Mouse (Mus musculus) G1E (cell line): ENCODE measurements at regions not wholly inside any gene's neighbourhood (a gene's known extent, or its start where the extent isn't known, plus 50 kb on each side); places are given as distances from the start of the nearest gene placed in this dataset.

ENCODE experiments used
- ATAC-seq: 2 replicates; pipeline ENCODE4 v1.8.0; 2016; ENCODE audit warnings: mild to moderate bottlenecking; ENCODE audit not compliant: insufficient number of reproducible peaks, poor library complexity, low FRiP score, severe bottlenecking; ENCODE audit errors: extremely low read depth
- DNase-seq: peaks from one replicate; pipeline ENCODE4 v3.0.0; 2012; ENCODE audit warnings: low spot score
- H3K27me3 ChIP-seq: 2 replicates; pipeline ENCODE4 v1.6.1; 2012; ENCODE audit warnings: mild to moderate bottlenecking, low read length, inconsistent platforms; ENCODE audit not compliant: insufficient read depth
- H3K36me3 ChIP-seq: replicated peaks from 2 replicates; pipeline ENCODE3; 2012; ENCODE audit warnings: mild to moderate bottlenecking, inconsistent platforms
- H3K4me1 ChIP-seq: 2 replicates; pipeline ENCODE4 v1.6.1; 2012; ENCODE audit warnings: low read depth, low read length, inconsistent platforms, mixed read lengths; ENCODE audit not compliant: insufficient read depth
- H3K4me3 ChIP-seq: 2 replicates; pipeline ENCODE4 v1.5.1; 2012; ENCODE audit warnings: low read depth, mild to moderate bottlenecking, inconsistent platforms, low read length, moderate library complexity, mixed read lengths
- H3K9me3 ChIP-seq: replicated peaks from 2 replicates; pipeline ENCODE4 v1.6.1; 2012; ENCODE audit warnings: inconsistent platforms
- CTCF ChIP-seq: IDR thresholded peaks from 2 replicates; pipeline ENCODE4 v1.5.1; 2012; ENCODE audit warnings: low read depth, low read length, inconsistent platforms, mixed read lengths
- GATA1 ChIP-seq: IDR thresholded peaks from 2 replicates; pipeline ENCODE4 v1.6.1; 2012; ENCODE audit warnings: borderline replicate concordance, low read length, inconsistent platforms, mixed read lengths
- GATA2 ChIP-seq: IDR thresholded peaks from 2 replicates; pipeline ENCODE4 v1.6.1; 2012; ENCODE audit warnings: low read depth, low read length, inconsistent platforms, borderline replicate concordance
- POLR2AphosphoS5 ChIP-seq: IDR thresholded peaks from 2 replicates; pipeline ENCODE4 v1.6.1; 2012; ENCODE audit warnings: low read depth, low read length, inconsistent platforms; ENCODE audit not compliant: insufficient replicate concordance
- TAL1 ChIP-seq: conservative IDR thresholded peaks from 2 replicates; pipeline ENCODE4 v1.6.1; 2012; ENCODE audit warnings: low read depth, low read length, inconsistent platforms, mixed read lengths

GRCm38 (mm10) chr6:100059803-100060202, 227.5 kb downstream of the Rybp start:
- Histone ChIP-seq H3K4me1 (no peaks in the 10 kb centered on the region), H3K36me3 (no peaks in the 10 kb centered on the region), H3K9me3 (peaks cover 81% of the 10 kb centered on the region), H3K27me3 (no peaks in the 10 kb centered on the region), H3K4me3 (no peak overlapping the region)
- DNase-seq (no peak), ATAC-seq (no peak)
- TF ChIP-seq GATA2 = no peak
- TF ChIP-seq GATA1 = no peak
- no peak for TF ChIP-seq CTCF
- no peak for TF ChIP-seq TAL1
- TF ChIP-seq POLR2AphosphoS5 = no peak

GRCm38 (mm10) chr6:100055980-100056379, 231.3 kb downstream of the Rybp start:
- DNase-seq = no peak
- ATAC-seq = no peak

GRCm38 (mm10) chr6:100052955-100053795, 234.1 kb downstream of the Rybp start:
- no peaks in the 10 kb centered on the region for H3K4me1 ChIP-seq
- DNase-seq = no peak
- no peak for ATAC-seq
- H3K4me3 ChIP-seq = no peak overlapping the region
- TF ChIP-seq GATA2 (no peak), GATA1 (no peak)
- peaks cover 90% of the 10 kb centered on the region for H3K9me3 ChIP-seq
- H3K27me3 ChIP-seq = no peaks in the 10 kb centered on the region
- H3K36me3 ChIP-seq = no peaks in the 10 kb centered on the region

More at GRCm38 (mm10) chr6:100055980-100056379, 231.3 kb downstream of the Rybp start:
- no peaks in the 10 kb centered on the region for H3K4me1 ChIP-seq
- no peaks in the 10 kb centered on the region for H3K36me3 ChIP-seq
- H3K27me3 ChIP-seq = no peaks in the 10 kb centered on the region
- H3K4me3 ChIP-seq = no peak overlapping the region
- TF ChIP-seq TAL1 = no peak
- TF ChIP-seq GATA1 = no peak
- no peak for TF ChIP-seq CTCF
- TF ChIP-seq GATA2 = no peak
- TF ChIP-seq POLR2AphosphoS5 = no peak
- H3K9me3 ChIP-seq = peaks cover 88% of the 10 kb centered on the region

GRCm38 (mm10) chr6:100052406-100052805, 234.9 kb downstream of the Rybp start:
- Histone ChIP-seq H3K9me3 (peaks cover 93% of the 10 kb centered on the region), H3K4me1 (no peaks in the 10 kb centered on the region), H3K4me3 (no peak overlapping the region), H3K36me3 (no peaks in the 10 kb centered on the region), H3K27me3 (no peaks in the 10 kb centered on the region)
- TF ChIP-seq CTCF = no peak
- TF ChIP-seq POLR2AphosphoS5 = no peak
- no peak for TF ChIP-seq GATA2
- TF ChIP-seq TAL1 = no peak
- no peak for TF ChIP-seq GATA1
- DNase-seq (no peak), ATAC-seq (no peak)

- Histone ChIP-seq H3K27me3 (no peaks in the 10 kb centered on the region), H3K4me1 (no peaks in the 10 kb centered on the region), H3K36me3 (no peaks in the 10 kb centered on the region), H3K4me3 (no peak overlapping the region), H3K9me3 (peaks cover 86% of the 10 kb centered on the region)
- ATAC-seq = no peak
- DNase-seq = no peak
- TF ChIP-seq TAL1 (no peak), GATA1 (no peak), POLR2AphosphoS5 (no peak), CTCF (no peak), GATA2 (no peak)
These were observed 238.2 kb downstream of the Rybp start for GRCm38 (mm10) chr6:100049036-100049435.

GRCm38 (mm10) chr6:100046186-100046990, 240.9 kb downstream of the Rybp start:
- TF ChIP-seq GATA2 = no peak
- no peak for TF ChIP-seq POLR2AphosphoS5
- TF ChIP-seq CTCF = no peak
- TF ChIP-seq GATA1 = no peak
- no peak for TF ChIP-seq TAL1
- Histone ChIP-seq H3K4me1 (no peaks in the 10 kb centered on the region), H3K36me3 (no peaks in the 10 kb centered on the region), H3K4me3 (no peak overlapping the region), H3K9me3 (peaks cover 80% of the 10 kb centered on the region), H3K27me3 (no peaks in the 10 kb centered on the region)
- ATAC-seq = no peak
- DNase-seq = no peak

- no peaks in the 10 kb centered on the region for H3K27me3 ChIP-seq
- no peaks in the 10 kb centered on the region for H3K4me1 ChIP-seq
- H3K9me3 ChIP-seq = peaks cover 71% of the 10 kb centered on the region
- no peak for TF ChIP-seq POLR2AphosphoS5
- no peak for TF ChIP-seq GATA1
- TF ChIP-seq GATA2 = no peak
- no peak for TF ChIP-seq CTCF
- TF ChIP-seq TAL1 = no peak
- no peaks in the 10 kb centered on the region for H3K36me3 ChIP-seq
- ATAC-seq (no peak), DNase-seq (no peak)
- no peak overlapping the region for H3K4me3 ChIP-seq
These were observed 242.2 kb downstream of the Rybp start for GRCm38 (mm10) chr6:100045109-100045508.
